Mouse (Mus musculus) cortical plate, adult 2 months (tissue): ENCODE results near the gene Pfdn6.
"Not testable (repeated sequence)": the region's sequence is repeated elsewhere in the genome, so short reads cannot be mapped to it uniquely, and the experiment has no call there.

ENCODE experiments used
- CTCF ChIP-seq: fragments of 200-500 bp; IDR thresholded peaks from 2 replicates; pipeline ENCODE4 v1.5.1; 2011; ENCODE audit warnings: mild to moderate bottlenecking, control low read depth, low read length; ENCODE audit not compliant: insufficient read depth; ENCODE audit errors: extremely low read depth
- POLR2A ChIP-seq: fragments of 200-500 bp; IDR thresholded peaks from 2 replicates; pipeline ENCODE4 v1.6.1; 2011; ENCODE audit warnings: mild to moderate bottlenecking, low read length, control low read depth; ENCODE audit not compliant: insufficient read depth; ENCODE audit errors: extremely low read depth

GRCm38 (mm10) chr17:33904835-33905234, 35.3 kb downstream of the Pfdn6 start, which contains the start of gene Platr17:
- TF ChIP-seq POLR2A, CTCF: not testable (repeated sequence)
